ENCODE assay signal across 12 mouse cellular contexts in genomic region chr5:64517835-64518234, GRCm38 (mm10).
DNase-seq lines count a peak whose midpoint lies in the region; ATAC-seq and TF ChIP-seq lines count a peak whose summit lies in the region.
"Had no signal": no experiment of that assay in that cellular context is flagged by ENCODE, and none has a peak within 500 bp of the region (broad histone marks: within the 10 kb centered on the region; RNA-seq: fewer than 3 reads in every experiment).

No protein-coding gene starts in this region.

- H3K27me3 ChIP-seq in kidney, embryonic 14.5 days (ENCODE audit: control insufficient read depth, insufficient read depth, low read length), result no peaks in the 10 kb centered on the region
- no peaks in the 10 kb centered on the region for H3K27me3 ChIP-seq in limb, embryonic 10.5 days (ENCODE audit: low read depth, poor library complexity, severe bottlenecking)
- H3K27me3 ChIP-seq: Patski; stomach, embryonic 15.5 days had no signal

- no peaks in the 10 kb centered on the region for H3K4me1 ChIP-seq in kidney, embryonic 14.5 days (ENCODE audit: control insufficient read depth, insufficient read depth, low read length)
- H3K4me1 ChIP-seq in limb, embryonic 10.5 days, result peaks cover 10% of the 10 kb centered on the region

- no peak for TF ChIP-seq CTCF in brain, embryonic 14.5 days (IDR thresholded peaks at IDR 0.05; ENCODE audit: borderline replicate concordance, extremely low read depth, insufficient read depth, insufficient read length)

- TF ChIP-seq POLR2A in brain, embryonic 14.5 days (IDR thresholded peaks at IDR 0.05; ENCODE audit: borderline replicate concordance, extremely low read depth, insufficient read depth, insufficient read length, poor library complexity, severe bottlenecking), result no peak

- no peaks in the 10 kb centered on the region for H3K9me3 ChIP-seq in kidney, embryonic 14.5 days (ENCODE audit: control insufficient read depth, low read length)
- H3K9me3 ChIP-seq in limb, embryonic 10.5 days (replicated peaks), result no peaks in the 10 kb centered on the region
- H3K9me3 ChIP-seq: stomach, embryonic 15.5 days had no signal

- H3K9ac ChIP-seq in kidney, embryonic 14.5 days (ENCODE audit: low read depth, low read length), result no peak overlapping the region
- H3K9ac ChIP-seq: stomach, embryonic 15.5 days had no signal

- no peaks in the 10 kb centered on the region for H3K36me3 ChIP-seq in kidney, embryonic 14.5 days (ENCODE audit: control insufficient read depth, insufficient read depth, low read length)
- no peaks in the 10 kb centered on the region for H3K36me3 ChIP-seq in limb, embryonic 10.5 days
- H3K36me3 ChIP-seq: stomach, embryonic 15.5 days had no signal

- no peak overlapping the region for H3K4me2 ChIP-seq in kidney, embryonic 14.5 days (replicated peaks; ENCODE audit: low read depth, low read length)
- H3K4me2 ChIP-seq: stomach, embryonic 15.5 days had no signal

- no peak overlapping the region for H3K27ac ChIP-seq in kidney, embryonic 14.5 days (ENCODE audit: low read depth, low read length)
- no peak overlapping the region for H3K27ac ChIP-seq in limb, embryonic 10.5 days
- H3K27ac ChIP-seq: stomach, embryonic 15.5 days had no signal

- no peak for ATAC-seq in kidney, embryonic 14.5 days (ENCODE audit: low FRiP score, low TSS enrichment)
- ATAC-seq: Patski had no signal

- DNase-seq in kidney, postnatal 14 days, result peak; percentile 45
- DNase-seq in brain, embryonic 14.5 days (ENCODE audit: low read depth), result peak; percentile 53
- DNase-seq in gastrocnemius, postnatal 25 days, result peak; percentile 63
- DNase-seq in lung, postnatal 10 days, result peak; percentile 79
- DNase-seq in layer of hippocampus, adult 11-12 months (ENCODE audit: low spot score), result no peak
- DNase-seq in cerebellum, adult 11 months, result no peak
- DNase-seq in limb, embryonic 10.5 days (ENCODE audit: low spot score), result no peak
- DNase-seq: cerebellum, adult 9-11 months; liver had no signal

- no peak overlapping the region for H3K4me3 ChIP-seq in kidney, embryonic 14.5 days (ENCODE audit: low read length)
- H3K4me3 ChIP-seq in limb, embryonic 10.5 days, result no peak overlapping the region
- H3K4me3 ChIP-seq: stomach, embryonic 15.5 days had no signal

- WGBS in kidney, embryonic 14.5 days, result 38% methylated on average over 3 of the region's 3 CpGs
- WGBS in limb, embryonic 10.5 days, result 45% methylated on average over 3 of the region's 3 CpGs

Comparison
In these comparisons a context has a peak if more than half of its experiments do, and no peak if none do; other contexts are left out.
1. DNase-seq: peak in kidney, postnatal 14 days (single experiment), brain, embryonic 14.5 days (single experiment), gastrocnemius, postnatal 25 days (single experiment) and lung, postnatal 10 days (single experiment); none in layer of hippocampus, adult 11-12 months (single experiment), cerebellum, adult 11 months (single experiment) and limb, embryonic 10.5 days (single experiment).